Mouse (Mus musculus) G1E (cell line): ENCODE measurements around the gene Ptpn23.

Experiments
- CTCF ChIP-seq: IDR thresholded peaks from 2 replicates; pipeline ENCODE4 v1.5.1; 2012; ENCODE audit warnings: low read depth, low read length, inconsistent platforms, mixed read lengths
- GATA1 ChIP-seq: IDR thresholded peaks from 2 replicates; pipeline ENCODE4 v1.6.1; 2012; ENCODE audit warnings: borderline replicate concordance, low read length, inconsistent platforms, mixed read lengths
- POLR2AphosphoS5 ChIP-seq: IDR thresholded peaks from 2 replicates; pipeline ENCODE4 v1.6.1; 2012; ENCODE audit warnings: low read depth, low read length, inconsistent platforms; ENCODE audit not compliant: insufficient replicate concordance

DNA sequence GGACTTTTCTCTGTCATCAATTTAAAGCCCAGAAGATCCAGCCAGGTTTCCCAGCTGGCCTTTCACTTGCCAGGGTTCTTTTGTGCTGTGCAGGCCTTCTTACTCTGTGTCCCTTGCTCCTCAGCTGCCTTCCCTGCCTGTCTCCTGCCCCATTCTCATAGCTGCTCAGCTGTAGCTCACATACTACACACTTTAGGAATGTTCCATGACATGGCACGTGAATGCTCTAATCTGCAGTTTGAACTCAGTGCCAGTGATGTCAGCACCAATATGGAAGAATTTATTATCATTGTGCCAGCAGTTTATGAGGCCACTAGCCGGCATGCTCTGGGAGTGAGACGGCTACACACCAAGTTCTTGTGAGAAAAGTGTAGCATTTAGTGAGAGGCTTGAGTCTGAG, 38.2 kb downstream of the Ptpn23 start:
- TF ChIP-seq CTCF (no peak), GATA1 (no peak), POLR2AphosphoS5 (no peak)
